Mouse (Mus musculus) ovary, adult 18-20 months (tissue): ENCODE results near the gene Map1b.

Experiments used
- DNase-seq: peaks from one replicate; pipeline ENCODE4 v3.0.0; 2022; ENCODE audit warnings: low spot score, mixed read lengths

Map1b gene

DNA sequence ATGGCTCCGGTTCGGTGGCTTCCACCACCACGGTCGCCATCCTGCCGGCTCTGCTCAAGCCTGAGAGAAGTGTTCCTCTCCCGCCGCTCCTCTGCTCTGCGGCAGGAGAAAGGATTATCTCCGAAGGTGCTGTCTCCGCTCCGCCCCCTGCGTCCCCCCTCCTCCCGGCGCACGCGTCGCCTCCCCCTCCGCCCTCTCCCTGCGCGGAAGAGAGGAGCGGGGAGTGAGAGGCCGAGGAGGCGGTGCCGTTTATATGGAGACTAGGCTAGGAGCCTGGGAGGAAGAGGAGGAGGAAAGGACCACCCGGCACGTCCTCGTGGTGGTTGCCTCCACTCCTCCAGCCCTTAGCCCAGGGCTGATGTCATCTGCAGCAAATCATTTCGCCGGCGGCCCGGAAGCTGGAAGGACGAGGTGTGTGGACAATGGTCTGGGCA, at the start of gene Map1b:
Map1b (minus strand) TSS at position 93 of the 434 bp plus-strand sequence.
- DNase-seq, result peak; percentile 68

DNA sequence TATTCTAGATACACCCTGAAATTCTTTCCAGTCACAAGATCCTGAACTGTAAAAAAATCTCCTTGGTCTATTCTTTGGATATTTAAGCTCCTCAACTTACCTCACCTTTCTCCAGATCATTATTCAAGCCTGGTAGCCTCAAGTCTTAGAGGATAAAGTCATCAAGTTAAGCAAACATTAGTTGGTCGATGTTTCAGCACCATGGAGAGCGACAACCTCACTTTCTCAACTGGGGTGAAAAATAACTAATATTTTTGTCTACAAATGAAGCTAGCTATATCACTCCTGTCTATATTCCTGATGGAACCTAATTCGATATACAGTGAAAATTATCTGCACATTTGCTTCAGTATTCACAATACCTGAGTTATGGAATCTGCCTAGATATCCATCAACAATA, 48.0 kb upstream of the Map1b start:
- no peak for DNase-seq

DNA sequence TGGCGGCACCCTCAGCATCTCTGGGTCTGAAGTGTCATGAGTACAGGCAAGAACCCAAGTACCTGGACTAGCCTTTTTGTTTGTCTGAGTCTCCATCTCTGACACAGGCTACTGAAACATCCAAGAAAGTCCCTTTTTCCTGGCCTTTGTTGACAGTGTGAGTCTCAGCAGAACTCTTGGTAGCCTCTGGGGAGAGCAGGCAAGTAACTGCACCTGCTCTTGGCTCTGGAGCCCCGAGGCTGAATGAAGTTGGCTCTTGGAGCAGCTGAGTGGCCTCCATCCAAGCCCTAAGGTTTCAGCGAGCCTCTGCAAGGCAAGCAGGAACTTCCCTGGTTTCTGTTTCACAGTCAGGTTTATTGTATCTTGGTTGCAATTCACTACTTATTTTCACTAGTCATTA, 46.7 kb upstream of the Map1b start:
- DNase-seq, result no peak

DNA sequence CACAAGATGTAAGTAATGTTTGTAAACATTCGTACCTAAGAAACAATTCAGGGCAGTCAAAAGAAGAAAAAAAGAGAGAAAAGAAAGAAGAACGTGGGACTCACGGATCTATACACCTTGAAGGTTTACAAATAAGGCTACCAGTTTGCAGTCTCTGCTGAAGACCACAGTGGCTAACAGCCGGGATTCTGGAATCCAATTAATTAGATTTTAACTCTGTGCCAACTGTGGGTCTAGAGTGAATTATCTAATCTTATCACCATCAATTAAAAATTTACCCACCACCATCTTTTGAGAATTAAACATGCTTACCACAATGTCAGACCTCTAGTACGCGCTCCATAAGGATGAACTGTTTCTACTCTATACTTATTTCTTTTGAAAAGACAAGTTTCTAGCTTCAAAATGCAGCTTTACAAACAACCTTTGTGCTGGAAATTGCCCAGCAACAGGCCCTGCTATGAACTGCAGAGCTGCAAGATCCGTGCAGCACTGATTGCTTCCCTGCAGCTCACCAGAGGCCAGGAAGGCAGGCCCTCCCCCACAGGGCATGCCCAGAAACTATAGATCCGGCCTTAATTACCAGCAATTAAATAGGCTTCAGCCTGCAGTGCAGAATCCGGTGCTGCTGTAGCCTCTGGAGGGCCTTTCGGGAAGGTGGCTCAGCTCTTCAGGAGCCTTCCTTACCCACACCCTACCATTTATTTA, 45.7 kb upstream of the Map1b start:
- no peak for DNase-seq

DNA sequence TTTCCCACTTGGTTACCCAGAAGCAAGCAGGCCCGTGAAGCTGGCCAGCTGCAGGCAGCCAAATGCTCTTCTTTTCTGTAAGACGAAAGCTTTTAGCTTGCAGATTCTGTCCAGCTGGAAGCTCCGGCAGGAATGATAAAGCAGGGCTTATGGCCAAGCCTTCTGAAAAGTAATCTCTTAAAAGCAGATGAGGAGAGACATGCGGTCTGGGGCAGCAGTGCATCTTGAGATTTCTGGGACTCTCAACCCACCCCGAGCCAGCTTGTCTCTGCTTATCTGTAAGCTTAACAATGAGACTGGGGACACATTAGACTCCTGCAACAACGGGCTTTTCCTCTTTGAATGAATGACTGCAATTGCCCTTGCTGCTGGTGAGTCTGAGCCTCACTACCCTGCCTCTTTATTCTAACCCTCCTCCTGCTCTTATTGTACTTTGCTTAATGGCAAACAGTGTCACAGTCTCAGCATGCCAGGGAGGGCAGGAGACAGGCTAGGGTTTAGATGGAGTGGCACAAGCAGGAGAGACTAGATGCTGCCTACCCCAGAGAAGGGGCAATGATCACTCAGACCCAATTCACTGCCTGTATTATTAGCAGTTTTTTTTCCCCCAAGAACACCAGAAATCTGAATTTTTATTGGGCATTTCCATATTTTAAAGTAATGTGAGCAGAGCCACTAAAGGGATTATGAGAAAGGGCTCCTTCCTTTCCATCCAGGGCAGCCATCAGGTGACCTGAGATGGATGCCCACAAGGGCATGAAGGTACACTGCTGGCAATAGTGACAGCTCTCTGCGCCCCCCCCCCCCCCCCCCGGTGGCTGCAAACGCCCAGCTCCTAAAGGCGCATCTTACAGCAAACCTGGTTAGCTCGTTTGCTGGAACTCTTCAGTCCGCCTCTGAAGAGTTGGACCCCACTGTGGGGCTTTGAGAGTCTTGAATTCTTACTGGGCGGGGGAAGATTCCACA, 44.6 kb upstream of the Map1b start:
- no peak for DNase-seq

DNA sequence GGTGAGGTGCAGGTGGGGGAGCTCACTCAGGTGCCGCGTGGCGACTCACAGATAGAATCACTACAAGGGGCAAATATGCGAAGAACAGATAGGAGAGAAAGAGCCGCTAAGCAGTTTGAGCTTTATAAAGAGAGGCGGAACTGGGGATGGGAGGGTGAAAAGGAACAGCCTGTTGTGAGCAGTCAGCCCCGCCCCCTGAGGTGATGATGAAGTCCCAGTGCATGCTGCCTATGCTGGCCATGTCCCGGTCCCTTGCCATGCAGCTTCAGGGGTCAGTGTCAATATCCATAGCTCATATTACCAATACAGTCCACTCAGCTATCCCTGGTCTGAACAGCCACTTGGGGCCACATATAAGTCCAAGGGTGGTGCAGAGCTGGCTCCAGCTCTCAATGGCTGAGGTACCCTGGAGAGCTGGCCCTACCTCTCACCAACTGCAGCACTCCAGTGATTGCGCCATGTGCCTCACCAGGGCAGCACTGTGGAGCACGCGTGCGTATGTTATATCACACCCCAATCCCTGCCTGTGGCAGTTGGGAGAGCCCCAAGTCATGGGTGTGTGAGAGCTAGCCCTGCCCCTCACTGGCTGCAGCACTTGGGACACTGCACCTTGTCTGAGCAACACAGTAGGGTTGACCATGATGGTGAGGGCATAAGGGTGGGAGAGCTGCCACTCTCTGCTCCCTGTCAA, 42.0 kb upstream of the Map1b start:
- no peak for DNase-seq

DNA sequence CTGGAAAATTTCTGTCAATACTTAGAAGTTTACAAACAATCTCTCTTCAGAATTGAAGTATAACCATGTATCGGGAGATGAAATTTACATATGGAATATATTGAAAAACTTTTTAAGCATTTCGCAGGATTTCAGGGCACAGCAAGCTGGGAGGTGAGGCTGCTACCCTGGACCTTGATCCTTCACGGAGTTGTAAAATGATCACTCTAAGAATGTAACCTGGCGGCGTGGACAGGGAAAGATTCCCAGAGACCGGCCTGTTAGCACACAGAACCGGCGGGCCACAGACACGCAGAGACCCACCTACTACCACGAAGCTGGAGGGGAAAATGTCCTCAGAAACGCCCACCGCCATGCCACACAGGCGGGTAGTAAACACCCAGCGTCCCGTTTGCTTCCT, 41.5 kb upstream of the Map1b start:
- DNase-seq, result no peak

DNA sequence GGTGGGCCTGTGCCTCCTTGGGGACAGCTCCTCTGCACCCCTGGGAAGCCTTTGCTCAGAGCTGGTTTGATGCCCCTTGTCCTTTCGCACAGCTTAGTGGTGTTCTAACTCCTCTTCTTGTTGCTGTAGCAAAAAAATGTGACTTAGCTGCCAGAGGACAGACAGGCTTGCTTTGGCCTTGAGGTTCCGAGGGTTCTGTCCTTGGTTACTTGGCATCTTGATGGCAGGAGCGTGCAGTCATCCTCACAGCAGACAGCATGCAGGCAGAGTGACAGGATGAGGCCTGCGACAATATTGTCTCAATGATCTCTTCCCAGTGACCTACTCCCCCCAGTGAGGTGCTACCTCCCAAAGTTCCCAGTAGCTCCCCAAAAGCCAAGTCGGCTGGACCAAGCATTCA, 41.0 kb upstream of the Map1b start:
- DNase-seq, result peak; percentile 18

DNA sequence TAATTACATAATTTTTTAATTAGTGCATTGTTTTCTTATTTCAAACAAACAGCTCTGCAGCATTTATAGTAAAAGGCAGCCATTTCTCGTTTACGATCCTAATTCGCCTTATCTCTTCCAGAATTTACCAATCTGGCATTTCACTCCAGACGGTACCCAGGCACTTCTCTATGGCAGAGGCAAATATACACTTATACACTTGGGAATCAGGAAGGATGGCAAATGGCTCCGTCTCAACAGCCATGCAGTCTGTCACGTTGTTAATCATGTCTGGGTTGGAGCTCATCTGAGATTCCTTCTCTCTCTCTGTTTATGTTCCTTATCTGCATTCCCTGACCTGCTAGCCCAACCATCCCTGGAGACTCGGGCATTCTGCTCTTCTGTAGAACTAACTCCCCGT, 38.6 kb upstream of the Map1b start:
- DNase-seq, result peak; percentile 15

DNA sequence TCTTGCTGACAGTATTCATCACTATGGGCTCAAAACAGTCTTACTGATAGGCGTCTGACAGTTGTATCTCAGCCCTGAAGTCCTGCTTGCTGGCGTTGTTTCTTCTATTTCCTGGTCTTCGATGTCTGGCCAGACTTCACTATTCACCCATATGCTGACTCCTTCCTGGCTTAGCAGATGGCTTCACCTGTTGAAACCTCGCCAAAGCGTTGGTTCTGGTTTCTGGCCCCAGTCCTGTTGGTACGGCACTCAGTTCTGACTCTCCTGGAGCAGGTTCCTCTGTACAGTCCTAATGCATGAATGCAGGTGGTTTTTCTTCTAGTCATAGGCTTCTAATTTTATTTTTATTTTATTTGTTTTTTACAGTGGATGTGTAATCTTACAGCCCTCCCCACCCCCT, 38.1 kb upstream of the Map1b start:
- DNase-seq, result no peak

DNA sequence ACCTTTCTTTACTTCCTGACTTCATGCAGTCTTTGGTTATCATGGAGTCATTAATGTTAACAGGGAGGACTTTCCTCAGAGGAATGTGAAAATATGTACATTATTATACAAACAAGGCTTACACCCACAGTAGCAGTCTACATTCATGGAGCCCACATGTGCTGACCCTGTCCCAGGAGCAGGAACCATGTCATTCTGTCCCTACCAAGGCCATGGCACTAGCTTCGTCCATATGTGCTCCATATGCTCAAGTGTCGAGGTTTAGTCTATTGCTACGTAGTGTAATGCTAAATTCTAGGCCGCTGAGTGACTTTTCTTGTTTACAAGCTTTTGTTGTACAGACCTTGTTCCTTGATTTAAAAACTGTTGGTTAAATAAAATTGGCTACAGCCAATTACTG, 36.0 kb upstream of the Map1b start:
- no peak for DNase-seq

DNA sequence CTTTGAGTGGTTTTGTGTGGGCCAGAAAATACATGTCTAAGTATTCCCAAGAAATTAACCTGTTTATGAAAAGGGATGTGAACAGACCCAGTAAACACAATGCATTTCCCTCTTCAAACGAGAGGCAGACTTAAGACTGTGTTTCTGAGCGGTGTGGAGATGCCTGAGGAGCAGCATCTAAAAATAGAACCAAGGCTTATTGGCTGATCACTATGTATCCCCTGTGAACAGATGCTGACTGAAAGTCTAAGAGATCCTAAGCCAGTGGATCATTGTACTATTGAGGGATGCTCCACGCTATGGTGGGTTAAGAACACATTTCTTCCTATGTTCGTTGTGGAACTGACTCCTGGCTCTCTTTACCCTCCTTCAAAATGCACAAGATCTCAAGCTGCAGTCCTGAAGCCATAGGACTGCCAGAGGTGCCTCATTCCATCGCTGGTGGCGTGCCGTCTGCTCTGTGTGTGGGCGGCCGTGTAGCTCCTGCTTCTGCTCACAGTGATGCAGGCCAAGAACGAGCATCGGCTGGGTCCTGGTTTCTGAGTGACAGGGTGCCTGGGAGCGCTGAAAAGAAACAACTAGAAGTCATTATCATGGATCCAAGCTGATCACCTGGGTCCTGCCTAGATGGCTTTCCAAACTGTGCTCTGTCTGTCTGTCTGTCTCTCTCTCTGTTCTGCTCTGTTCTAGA, 34.5 kb upstream of the Map1b start:
- DNase-seq, result no peak

DNA sequence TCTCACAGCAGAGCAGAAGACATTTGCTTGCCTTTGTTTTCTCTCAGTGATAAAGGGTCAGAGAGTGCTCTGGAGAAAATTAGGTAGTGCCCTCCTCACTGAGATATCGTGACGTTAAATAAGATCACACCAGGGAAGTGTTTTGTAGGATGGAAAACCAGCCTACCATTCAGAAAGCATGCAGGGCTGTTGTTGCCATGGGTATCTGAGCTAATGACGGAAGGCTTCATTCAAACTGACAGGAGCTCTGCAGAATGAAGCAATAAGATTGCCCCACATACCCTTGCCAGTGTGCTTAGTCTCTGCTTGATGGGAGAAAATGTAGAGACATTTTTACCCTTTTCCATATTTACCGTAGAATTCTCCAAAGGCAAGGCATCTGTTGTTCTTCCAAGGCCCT, 33.7 kb upstream of the Map1b start:
- DNase-seq, result no peak

DNA sequence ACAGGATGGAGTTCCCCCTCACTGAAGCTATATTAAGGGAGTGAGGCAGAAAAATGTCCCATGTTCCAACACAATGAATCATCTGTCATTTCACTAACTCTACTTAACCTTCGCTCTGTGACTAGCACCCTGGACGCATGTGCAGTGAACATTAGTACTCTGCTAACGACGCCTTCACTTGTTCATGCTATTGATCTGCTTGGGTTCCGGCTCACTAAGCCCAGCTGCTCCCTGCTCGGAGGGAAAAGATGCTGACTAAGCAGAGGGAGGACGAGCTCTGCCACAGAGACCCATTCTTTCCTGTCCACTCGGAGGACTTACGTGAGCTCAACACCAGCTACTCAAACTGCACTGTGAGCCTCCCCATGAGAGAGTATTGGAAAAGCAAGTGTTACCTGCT, 33.2 kb upstream of the Map1b start:
- no peak for DNase-seq

DNA sequence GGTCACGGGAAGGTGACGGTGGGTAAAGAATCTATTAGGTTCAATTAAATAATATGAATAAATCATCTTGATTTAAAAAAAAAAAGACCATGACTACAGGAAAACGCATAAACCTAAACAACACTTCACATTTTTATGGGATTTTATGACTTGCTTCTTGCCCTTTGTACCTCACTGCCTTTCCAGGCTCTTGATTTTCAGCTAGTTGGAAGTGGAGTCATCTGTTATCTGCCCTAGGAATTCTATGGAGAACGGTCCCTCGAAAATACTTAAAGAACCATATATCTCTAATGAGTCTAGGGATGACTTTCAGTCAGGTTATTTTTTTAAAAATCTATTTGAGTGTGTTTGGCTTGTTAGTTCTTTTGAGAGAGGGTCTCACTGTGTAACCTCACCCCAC, 30.5 kb upstream of the Map1b start:
- DNase-seq, result no peak

DNA sequence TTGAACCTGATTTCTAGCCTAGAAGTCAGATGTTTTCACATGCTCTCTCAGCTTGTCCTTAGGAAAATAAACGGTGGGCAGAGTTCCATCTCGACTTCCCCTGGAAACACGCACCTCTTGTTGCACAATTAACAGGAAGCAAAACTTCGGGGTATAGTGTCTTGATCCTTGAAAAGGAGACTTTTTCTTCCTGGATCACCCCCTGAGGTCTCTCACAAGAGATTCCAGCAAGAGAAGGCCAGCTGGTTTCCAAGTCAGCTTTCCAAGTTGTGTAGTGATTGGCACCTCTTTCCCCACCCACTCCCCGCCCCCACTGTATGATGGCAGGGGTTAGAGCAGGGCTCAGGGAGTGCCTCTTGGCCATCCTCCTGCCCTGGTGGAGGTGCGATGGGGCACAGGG, 28.9 kb upstream of the Map1b start:
- no peak for DNase-seq

DNA sequence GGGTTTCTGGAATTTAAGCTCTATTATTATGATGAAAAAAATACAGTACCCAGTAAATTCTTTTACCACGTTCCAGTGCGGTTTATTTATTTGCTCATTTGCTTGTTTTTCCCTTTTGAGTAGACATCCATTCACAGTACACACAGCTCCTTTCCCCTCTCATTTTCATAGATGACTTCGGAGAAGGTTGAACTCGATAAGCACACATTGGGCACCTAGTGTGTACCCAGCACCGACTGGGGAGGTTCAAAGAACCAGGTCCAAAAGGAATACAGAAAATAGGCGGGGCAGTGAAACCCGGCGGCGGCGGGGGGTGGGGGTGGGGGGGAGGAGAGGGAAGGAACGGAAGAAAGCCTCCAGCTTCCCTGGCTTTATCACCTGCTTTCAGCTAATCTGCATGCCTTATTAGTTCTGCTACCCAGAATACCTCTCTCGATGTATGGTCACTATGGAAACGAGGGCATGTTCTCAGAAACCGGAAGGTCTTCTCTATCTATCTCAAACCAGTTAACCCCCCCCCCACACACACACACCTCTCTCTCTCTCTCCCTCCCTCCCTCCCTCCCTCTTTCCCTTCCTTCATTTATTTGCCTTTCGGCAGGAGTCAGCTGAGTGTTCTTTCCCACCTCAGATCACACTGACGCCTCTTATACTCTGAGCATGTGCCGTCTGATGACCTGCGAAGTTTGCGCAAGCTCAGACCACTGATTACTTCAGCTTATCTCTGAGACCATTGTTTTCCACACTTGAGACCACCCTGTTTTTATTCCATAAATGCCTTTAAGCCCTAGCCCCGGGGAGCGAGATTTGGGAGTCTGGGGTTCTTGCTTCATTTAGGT, 25.3 kb upstream of the Map1b start:
- no peak for DNase-seq

DNA sequence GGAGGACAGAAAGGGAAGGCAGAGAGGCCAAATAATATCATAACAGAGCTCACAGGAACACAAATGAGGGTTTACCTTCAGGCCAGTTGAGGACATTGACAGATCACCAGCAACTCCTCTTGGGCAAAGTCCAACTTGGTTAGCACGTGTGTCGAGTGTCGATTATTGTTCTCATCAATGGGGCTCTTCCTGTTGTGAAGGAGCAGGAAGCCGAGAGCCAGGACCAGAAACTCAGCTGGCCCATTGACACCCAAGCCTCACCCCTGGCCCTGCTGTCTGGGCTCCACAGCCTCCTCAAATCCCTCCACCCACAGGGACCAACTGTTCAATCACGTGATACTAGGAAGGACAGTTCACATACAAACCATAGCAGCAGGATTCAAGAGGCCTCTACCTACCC, 22.9 kb upstream of the Map1b start:
- no peak for DNase-seq

DNA sequence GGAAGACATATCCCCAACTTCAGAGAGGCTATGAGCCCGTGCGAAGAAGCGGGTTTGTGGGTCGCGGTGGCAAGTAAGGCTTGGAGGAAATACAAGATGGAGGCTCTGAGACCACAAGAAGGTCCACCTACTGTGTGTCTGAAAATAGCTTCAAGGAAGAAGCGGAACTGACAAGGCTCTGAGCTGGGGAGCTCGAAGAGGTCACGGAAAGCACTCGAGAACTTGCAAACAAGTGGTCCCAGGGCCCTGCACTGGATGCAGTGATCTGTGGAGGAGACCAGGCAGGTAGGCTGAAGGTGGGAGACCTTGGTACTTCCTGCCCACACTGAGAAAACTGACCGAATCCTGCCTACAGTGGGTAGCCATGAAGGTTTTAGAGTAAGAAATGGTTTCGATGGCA, 22.5 kb upstream of the Map1b start:
- no peak for DNase-seq

DNA sequence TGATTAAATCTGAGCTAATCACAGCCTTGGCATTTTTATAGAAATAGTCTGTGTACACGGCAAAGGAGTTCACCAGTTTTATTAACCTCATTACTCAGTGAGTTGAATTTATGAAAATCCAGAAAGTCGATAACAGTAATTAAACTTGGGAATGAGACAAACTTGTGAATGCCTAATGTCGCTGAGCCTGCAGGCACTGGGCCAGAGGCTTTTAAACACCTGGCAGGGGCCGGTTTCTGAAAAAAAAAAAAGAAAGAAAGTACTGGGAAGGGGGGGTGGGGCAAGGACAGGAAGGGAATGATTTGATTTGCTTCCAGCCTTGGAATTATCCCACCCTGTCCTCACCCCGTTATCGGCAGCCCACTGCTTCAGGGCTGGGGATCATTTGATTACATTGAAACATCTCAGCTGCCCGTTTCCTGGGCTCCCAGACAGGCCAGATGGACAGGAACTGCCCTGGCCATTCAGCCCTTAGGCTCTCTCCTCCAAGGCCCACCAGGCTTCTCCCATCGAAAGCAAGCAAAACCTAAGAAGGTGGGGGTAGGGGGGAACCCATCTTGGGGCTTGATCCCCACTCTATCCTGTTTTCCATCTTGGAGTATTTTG, 21.7 kb upstream of the Map1b start:
- DNase-seq, result no peak

DNA sequence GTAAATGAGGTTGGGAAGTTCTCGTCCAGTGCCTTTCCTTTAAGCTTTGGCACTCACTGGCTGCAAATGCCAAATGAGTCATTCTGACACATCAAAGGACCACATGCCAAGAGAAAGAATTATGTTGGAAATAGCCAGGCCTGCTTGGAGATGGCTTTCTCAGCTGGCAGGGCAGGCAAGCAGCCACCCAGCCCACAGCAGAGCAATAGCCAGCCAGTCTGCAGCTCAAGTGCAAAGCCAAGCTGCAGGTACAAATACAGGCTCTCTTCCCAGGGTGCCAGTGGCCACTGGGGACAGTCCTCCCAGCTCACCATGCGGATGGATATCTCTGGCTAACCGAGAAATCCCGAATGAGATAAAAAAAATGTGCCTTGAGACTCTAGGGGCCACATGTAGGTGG, 12.1 kb upstream of the Map1b start:
- DNase-seq, result peak; percentile 10
